Mouse (Mus musculus) adrenal gland, postnatal 36 days (tissue): ENCODE measurements around the gene Gm20388. TPM values are rescaled to one million over a fixed set of nuclear protein-coding genes. Genes with fewer than 3 reads are reported as not detected.

Experiments used
- DNase-seq, 2 experiments: peaks; one replicate each; pipeline ENCODE4 v3.0.0; 2021; ENCODE audit warnings: mixed read lengths in 1 of 2
- total RNA-seq, 2 experiments: library from RNA; stranded (reverse); gene quantifications; 2 replicates each; pipeline ENCODE4 v1.2.3; 2021

Gm20388 gene
- total RNA-seq, 2 experiments from 2014 or later: 2.4 to 7.4 TPM

- no peak for DNase-seq
Measured at GRCm38 (mm10) chr8:122011066-122011588, 2100.5 kb downstream of the Gm20388 start.

- DNase-seq: no peak
Measured at GRCm38 (mm10) chr8:122014606-122015005, 2104.0 kb downstream of the Gm20388 start.

GRCm38 (mm10) chr8:122018046-122018831, 2107.6 kb downstream of the Gm20388 start:
- DNase-seq: peak; percentile 23 to 30

- no peak for DNase-seq
Measured at GRCm38 (mm10) chr8:122019162-122019561, 2108.5 kb downstream of the Gm20388 start.

GRCm38 (mm10) chr8:122020050-122020771, 2109.6 kb downstream of the Gm20388 start:
- DNase-seq: no peak

- DNase-seq: no peak
Measured at GRCm38 (mm10) chr8:122021725-122022124, 2111.1 kb downstream of the Gm20388 start.

- no peak for DNase-seq
Measured at GRCm38 (mm10) chr8:122022274-122022673, 2111.6 kb downstream of the Gm20388 start.

- DNase-seq: no peak
Measured at GRCm38 (mm10) chr8:122022705-122023104, 2112.1 kb downstream of the Gm20388 start.

GRCm38 (mm10) chr8:122025546-122025945, 2114.9 kb downstream of the Gm20388 start:
- DNase-seq: peak in 1 of 2 experiments; percentile 34

GRCm38 (mm10) chr8:122028116-122028515, 2117.5 kb downstream of the Gm20388 start:
- DNase-seq: no peak

- no peak for DNase-seq
Measured at GRCm38 (mm10) chr8:122030965-122031364, 2120.3 kb downstream of the Gm20388 start.

- peak; percentile 74 for DNase-seq
Measured at GRCm38 (mm10) chr8:122032741-122033140, 2122.1 kb downstream of the Gm20388 start.

- DNase-seq: no peak
Measured at GRCm38 (mm10) chr8:122035543-122035942, 2124.9 kb downstream of the Gm20388 start.

- no peak for DNase-seq
Measured at GRCm38 (mm10) chr8:122036325-122036724, 2125.7 kb downstream of the Gm20388 start.

GRCm38 (mm10) chr8:122037279-122037678, 2126.6 kb downstream of the Gm20388 start:
- no peak for DNase-seq

GRCm38 (mm10) chr8:122038076-122038475, 2127.4 kb downstream of the Gm20388 start:
- peak; percentile 60 to 75 for DNase-seq

- DNase-seq: no peak
Measured at GRCm38 (mm10) chr8:122039452-122039851, 2128.8 kb downstream of the Gm20388 start.

GRCm38 (mm10) chr8:122047206-122047870, 2136.7 kb downstream of the Gm20388 start:
- peak in 1 of 2 experiments; percentile 13 for DNase-seq

GRCm38 (mm10) chr8:122049266-122049665, 2138.6 kb downstream of the Gm20388 start:
- DNase-seq: no peak

- DNase-seq: no peak
Measured at GRCm38 (mm10) chr8:122049923-122050322, 2139.3 kb downstream of the Gm20388 start.

- DNase-seq: no peak
Measured at GRCm38 (mm10) chr8:122050620-122051019, 2140.0 kb downstream of the Gm20388 start.

GRCm38 (mm10) chr8:122055321-122055720, 2144.7 kb downstream of the Gm20388 start:
- no peak for DNase-seq
